Mouse (Mus musculus): Measurements from ENCODE around the gene Vmn1r192. TPM values are rescaled to one million over a fixed set of nuclear protein-coding genes. Genes with fewer than 3 reads are reported as not detected.
"Not testable (repeated sequence)": the region's sequence is repeated elsewhere in the genome, so short reads cannot be mapped to it uniquely, and the experiment has no call there.

The Vmn1r192 gene
- polyA plus RNA-seq (2011; ENCODE audit: insufficient read length, low read depth, missing spikeins) = not detected in 2 replicates

- Histone ChIP-seq H3K27ac (ENCODE audit: insufficient read depth, low read length) (no peak within 1 kb of the TSS), H3K4me1 (ENCODE audit: control insufficient read depth, insufficient read depth, low read length) (no peaks in the 10 kb centered on the region), H3K4me3 (ENCODE audit: insufficient read depth, low read length) (no peak within 1 kb of the TSS)
- no peak for TF ChIP-seq CTCF (IDR thresholded peaks at IDR 0.05; ENCODE audit: borderline replicate concordance, insufficient read depth, low read length)
- no peak for TF ChIP-seq POLR2A (IDR thresholded peaks at IDR 0.05; ENCODE audit: low read depth, low read length)
Measured at GRCm38 (mm10) chr13:22191041-22191440, at the start of gene Vmn1r192. Gene Vmn1r192 (minus strand): TSS chr13:22191141.

GRCm38 (mm10) chr13:22223060-22223459 lies 32.1 kb upstream of the Vmn1r192 start, which contains the start of gene Vmn1r193:
Gene Vmn1r193 (minus strand): TSS chr13:22223160.
- H3K4me1 ChIP-seq (ENCODE audit: control insufficient read depth, insufficient read depth, low read length); H3K27ac ChIP-seq (ENCODE audit: insufficient read depth, low read length); H3K4me3 ChIP-seq (ENCODE audit: insufficient read depth, low read length): not testable (repeated sequence)

GRCm38 (mm10) chr13:22192756-22193155 lies 1.8 kb upstream of the Vmn1r192 start:
- H3K4me1 ChIP-seq (ENCODE audit: control insufficient read depth, insufficient read depth, low read length); H3K27ac ChIP-seq (ENCODE audit: insufficient read depth, low read length); H3K4me3 ChIP-seq (ENCODE audit: insufficient read depth, low read length): not testable (repeated sequence)

- no peaks in the 10 kb centered on the region for H3K4me1 ChIP-seq (ENCODE audit: control insufficient read depth, insufficient read depth, low read length)
- H3K27ac ChIP-seq (ENCODE audit: insufficient read depth, low read length) = no peak overlapping the region
- TF ChIP-seq POLR2A (IDR thresholded peaks at IDR 0.05; ENCODE audit: low read depth, low read length) = no peak
- TF ChIP-seq CTCF (IDR thresholded peaks at IDR 0.05; ENCODE audit: borderline replicate concordance, insufficient read depth, low read length) = no peak
- H3K4me3 ChIP-seq (ENCODE audit: insufficient read depth, low read length) = no peak overlapping the region
Measured at GRCm38 (mm10) chr13:22190385-22190784, 556 bp downstream of the Vmn1r192 start.

- H3K4me3 ChIP-seq (ENCODE audit: insufficient read depth, low read length) = no peak overlapping the region
- no peak for TF ChIP-seq POLR2A (IDR thresholded peaks at IDR 0.05; ENCODE audit: low read depth, low read length)
- no peak for TF ChIP-seq CTCF (IDR thresholded peaks at IDR 0.05; ENCODE audit: borderline replicate concordance, insufficient read depth, low read length)
- no peaks in the 10 kb centered on the region for H3K4me1 ChIP-seq (ENCODE audit: control insufficient read depth, insufficient read depth, low read length)
- H3K27ac ChIP-seq (ENCODE audit: insufficient read depth, low read length) = no peak overlapping the region
Measured at GRCm38 (mm10) chr13:22189313-22189712, 1.6 kb downstream of the Vmn1r192 start.

- no peak within 1 kb of the TSS for H3K4me3 ChIP-seq (ENCODE audit: insufficient read depth, low read length)
- no peak within 1 kb of the TSS for H3K27ac ChIP-seq (ENCODE audit: insufficient read depth, low read length)
- H3K4me1 ChIP-seq (ENCODE audit: control insufficient read depth, insufficient read depth, low read length) = no peaks in the 10 kb centered on the region
- TF ChIP-seq POLR2A (IDR thresholded peaks at IDR 0.05; ENCODE audit: low read depth, low read length) (no peak), CTCF (IDR thresholded peaks at IDR 0.05; ENCODE audit: borderline replicate concordance, insufficient read depth, low read length) (no peak)
Measured at GRCm38 (mm10) chr13:22183869-22184268, 7.1 kb downstream of the Vmn1r192 start, which contains the start of gene Vmn1r191. Gene Vmn1r191 (minus strand): TSS chr13:22183969.

- no peak for TF ChIP-seq CTCF (IDR thresholded peaks at IDR 0.05; ENCODE audit: borderline replicate concordance, insufficient read depth, low read length)
- no peak for TF ChIP-seq POLR2A (IDR thresholded peaks at IDR 0.05; ENCODE audit: low read depth, low read length)
- Histone ChIP-seq H3K4me3 (ENCODE audit: insufficient read depth, low read length) (no peak overlapping the region), H3K4me1 (ENCODE audit: control insufficient read depth, insufficient read depth, low read length) (no peaks in the 10 kb centered on the region), H3K27ac (ENCODE audit: insufficient read depth, low read length) (no peak overlapping the region)
Measured at GRCm38 (mm10) chr13:22168416-22168815, 22.5 kb downstream of the Vmn1r192 start.

GRCm38 (mm10) chr13:22136495-22137293 lies 54.2 kb downstream of the Vmn1r192 start:
- H3K4me3 ChIP-seq (ENCODE audit: insufficient read depth, low read length); H3K4me1 ChIP-seq (ENCODE audit: control insufficient read depth, insufficient read depth, low read length); H3K27ac ChIP-seq (ENCODE audit: insufficient read depth, low read length): not testable (repeated sequence)

Other genes with a start within 250 kb of the Vmn1r192 start
- 2.9 and 5.0 TPM in 2 replicates for gene Zfp184, start 246.0 kb downstream of the Vmn1r192 start, polyA plus RNA-seq (2011; ENCODE audit: insufficient read length, low read depth, missing spikeins)
- 0.23 and 0.32 TPM in 2 replicates for gene Pom121l2, start 209.9 kb downstream of the Vmn1r192 start, polyA plus RNA-seq (2011; ENCODE audit: insufficient read length, low read depth, missing spikeins)
- 0.37 and 0.98 TPM in 2 replicates for gene Prss16, start 181.4 kb downstream of the Vmn1r192 start, polyA plus RNA-seq (2011; ENCODE audit: insufficient read length, low read depth, missing spikeins)
- gene Hist1h2ah, start 155.6 kb downstream of the Vmn1r192 start, polyA plus RNA-seq (2011; ENCODE audit: insufficient read length, low read depth, missing spikeins) = 1.3 TPM in 1 of 2 replicates, not detected in the other
- gene Hist1h2bk, start 155.3 kb downstream of the Vmn1r192 start, polyA plus RNA-seq (2011; ENCODE audit: insufficient read length, low read depth, missing spikeins) = 16.3 and 22.3 TPM in 2 replicates
- 5.6 and 9.1 TPM in 2 replicates for gene Hist1h4i, start 149.8 kb downstream of the Vmn1r192 start, polyA plus RNA-seq (2011; ENCODE audit: insufficient read length, low read depth, missing spikeins)
- 2.6 TPM in 1 of 2 replicates, not detected in the other for gene Hist1h2ag, start 148.2 kb downstream of the Vmn1r192 start, polyA plus RNA-seq (2011; ENCODE audit: insufficient read length, low read depth, missing spikeins)
- 4.1 and 8.4 TPM in 2 replicates for gene Hist1h2bj, start 147.9 kb downstream of the Vmn1r192 start, polyA plus RNA-seq (2011; ENCODE audit: insufficient read length, low read depth, missing spikeins)
- gene Vmn1r188, start 106.7 kb downstream of the Vmn1r192 start, polyA plus RNA-seq (2011; ENCODE audit: insufficient read length, low read depth, missing spikeins) = not detected in 2 replicates
- not detected in 2 replicates for gene Vmn1r189, start 85.3 kb downstream of the Vmn1r192 start, polyA plus RNA-seq (2011; ENCODE audit: insufficient read length, low read depth, missing spikeins)
- gene Vmn1r191, start 7.2 kb downstream of the Vmn1r192 start, polyA plus RNA-seq (2011; ENCODE audit: insufficient read length, low read depth, missing spikeins) = not detected in 2 replicates
- gene Vmn1r193, start 32.0 kb upstream of the Vmn1r192 start, polyA plus RNA-seq (2011; ENCODE audit: insufficient read length, low read depth, missing spikeins) = not detected in 2 replicates
- gene Vmn1r194, start 53.1 kb upstream of the Vmn1r192 start, polyA plus RNA-seq (2011; ENCODE audit: insufficient read length, low read depth, missing spikeins) = not detected in 2 replicates
- not detected in 2 replicates for gene Vmn1r195, start 79.4 kb upstream of the Vmn1r192 start, polyA plus RNA-seq (2011; ENCODE audit: insufficient read length, low read depth, missing spikeins)
- not detected in 2 replicates for gene Vmn1r196, start 98.8 kb upstream of the Vmn1r192 start, polyA plus RNA-seq (2011; ENCODE audit: insufficient read length, low read depth, missing spikeins)
- not detected in 2 replicates for gene Vmn1r197, start 133.4 kb upstream of the Vmn1r192 start, polyA plus RNA-seq (2011; ENCODE audit: insufficient read length, low read depth, missing spikeins)
- gene Vmn1r198, start 159.2 kb upstream of the Vmn1r192 start, polyA plus RNA-seq (2011; ENCODE audit: insufficient read length, low read depth, missing spikeins) = not detected in 2 replicates
- gene Vmn1r199, start 188.7 kb upstream of the Vmn1r192 start, polyA plus RNA-seq (2011; ENCODE audit: insufficient read length, low read depth, missing spikeins) = not detected in 2 replicates
- not detected in 2 replicates for gene Vmn1r200, start 199.2 kb upstream of the Vmn1r192 start, polyA plus RNA-seq (2011; ENCODE audit: insufficient read length, low read depth, missing spikeins)

Measured in embryonic fibroblast, embryonic 13.5 days (primary cell).